Comparison of ENCODE assay signal across 30 mouse cellular contexts in genomic region chr10:59743397-59743796, GRCm38 (mm10). TPM values are rescaled to one million over a fixed set of nuclear protein-coding genes. Genes with fewer than 3 reads are reported as not detected.
DNase-seq lines count a peak whose midpoint lies in the region; ATAC-seq and TF ChIP-seq lines count a peak whose summit lies in the region.
"Had no signal": no experiment of that assay in that cellular context is flagged by ENCODE, and none has a peak within 500 bp of the region (broad histone marks: within the 10 kb centered on the region; RNA-seq: fewer than 3 reads in every experiment).

No protein-coding gene starts in this region.

- no peaks in the 10 kb centered on the region for H3K4me1 ChIP-seq in hindbrain, embryonic 15.5 days (replicated peaks)
- no peaks in the 10 kb centered on the region for H3K4me1 ChIP-seq in hindbrain, embryonic 10.5 days (replicated peaks)
- H3K4me1 ChIP-seq in CH12.LX (ENCODE audit: control insufficient read depth in 1 of 2, insufficient read depth in 2 of 2) = peaks cover 0 to 14% of the 10 kb centered on the region in 2 experiments; a peak in 2 of 4 replicates
- H3K4me1 ChIP-seq in neural tube, embryonic 14.5 days (ENCODE audit: control insufficient read depth, insufficient read depth, low read length) = no peaks in the 10 kb centered on the region
- H3K4me1 ChIP-seq: embryonic facial prominence, embryonic 10.5 days; embryonic facial prominence, embryonic 13.5 days; forebrain, embryonic 13.5 days; heart, embryonic 10.5 days; heart, embryonic 13.5 days; intestine, embryonic 15.5 days had no signal

- no peak for TF ChIP-seq CTCF in CH12.LX (conservative IDR thresholded peaks at IDR 0.05 in 1 of 2, IDR thresholded peaks at IDR 0.05 in 1 of 2; ENCODE audit: low read depth in 2 of 2, low read length in 2 of 2)

- dilution Hi-C loops in CH12.LX (cut with MboI; ENCODE audit: extremely low pct_ligation_motif_present, extremely low pct_unique_long_range_greater_than_20kb, low sequenced_read_pairs) = no loop called here

- no peak overlapping the region for H3K4me2 ChIP-seq in hindbrain, embryonic 15.5 days
- H3K4me2 ChIP-seq in CH12.LX (ENCODE audit: insufficient read depth, low read depth, poor library complexity, severe bottlenecking) = no peak overlapping the region
- H3K4me2 ChIP-seq in neural tube, embryonic 14.5 days (ENCODE audit: low read depth, low read length) = no peak overlapping the region
- H3K4me2 ChIP-seq: embryonic facial prominence, embryonic 13.5 days; forebrain, embryonic 13.5 days; heart, embryonic 13.5 days; intestine, embryonic 15.5 days had no signal

- no peaks in the 10 kb centered on the region for H3K79me2 ChIP-seq in CH12.LX (replicated peaks; ENCODE audit: control insufficient read depth, extremely low read depth, insufficient read depth, poor library complexity, severe bottlenecking)

- no peak for TF ChIP-seq EP300 in CH12.LX (IDR thresholded peaks at IDR 0.05; ENCODE audit: low read length)

- H3K9me3 ChIP-seq in hindbrain, embryonic 15.5 days = no peaks in the 10 kb centered on the region
- H3K9me3 ChIP-seq in hindbrain, embryonic 10.5 days = no peaks in the 10 kb centered on the region
- H3K9me3 ChIP-seq in CH12.LX (replicated peaks; ENCODE audit: low read length) = no peaks in the 10 kb centered on the region
- no peaks in the 10 kb centered on the region for H3K9me3 ChIP-seq in neural tube, embryonic 14.5 days (ENCODE audit: control insufficient read depth, low read length)
- H3K9me3 ChIP-seq: embryonic facial prominence, embryonic 10.5 days; embryonic facial prominence, embryonic 13.5 days; forebrain, embryonic 13.5 days; heart, embryonic 10.5 days; heart, embryonic 13.5 days; intestine, embryonic 15.5 days had no signal

- WGBS in hindbrain, embryonic 15.5 days = 73% methylated on average over 12 of the region's 12 CpGs
- 94% methylated on average over 12 of the region's 12 CpGs for WGBS in hindbrain, embryonic 10.5 days
- WGBS in neural tube, embryonic 14.5 days = 71% methylated on average over 12 of the region's 12 CpGs

- peak; percentile 13; the same call in 1 of the 2 replicates for ATAC-seq in frontal cortex, adult (ENCODE audit: low TSS enrichment)
- ATAC-seq in hindbrain, embryonic 15.5 days (ENCODE audit: low FRiP score, low read depth) = 0 out of 2 replicates have a peak, but pooled peaks have one; percentile 56
- ATAC-seq in neural tube, embryonic 14.5 days (ENCODE audit: low read depth) = peak; percentile 80
- ATAC-seq: forebrain, embryonic 13.5 days; forebrain, postnatal 0 days had no signal

- H3K27ac ChIP-seq in hindbrain, embryonic 15.5 days (replicated peaks) = 0 out of 2 replicates have a peak overlapping the region, but pooled peaks have one; percentile 38
- no peak overlapping the region for H3K27ac ChIP-seq in hindbrain, embryonic 10.5 days
- no peak overlapping the region for H3K27ac ChIP-seq in CH12.LX (ENCODE audit: insufficient read depth, low read depth)
- peak overlapping the region; percentile 46; the same call in 1 of the 2 replicates for H3K27ac ChIP-seq in neural tube, embryonic 14.5 days (ENCODE audit: low read depth, low read length)
- H3K27ac ChIP-seq: embryonic facial prominence, embryonic 10.5 days; embryonic facial prominence, embryonic 13.5 days; forebrain, embryonic 13.5 days; heart, adult 2 months; heart, embryonic 10.5 days; heart, embryonic 13.5 days; intestine, embryonic 15.5 days had no signal

- no peak for DNase-seq in frontal cortex, adult 2 months (ENCODE audit: extremely low spot score in 1 of 2, low spot score in 1 of 2)
- DNase-seq in hindbrain, embryonic 10.5 days (ENCODE audit: low spot score) = no peak
- no peak for DNase-seq in CH12.LX (ENCODE audit: extremely low read depth)
- DNase-seq in right cerebral cortex, postnatal 4 days = no peak
- no peak for DNase-seq in spleen, postnatal 4 days (ENCODE audit: low spot score in 2 of 2)
- DNase-seq: adrenal gland, adult 2 months; adrenal gland, postnatal 14 days; B cell, adult 2 months; cerebellum, adult 11-12 months; cerebellum, adult 8-10 months; cerebellum, postnatal 10 days; cerebellum, postnatal 36 days; embryo, embryonic 11 days; forebrain, postnatal 0 days; gastrocnemius, postnatal 10 days; gastrocnemius, postnatal 36 days; heart, adult 2 months; heart, postnatal 14 days; heart, postnatal 4 days; kidney, adult 11 months had no signal

- in situ Hi-C loops in CH12.LX (cut with MboI; ENCODE audit: low pct_ligation_motif_present, low pct_unique_long_range_greater_than_20kb, low sequenced_read_pairs) = no loop called here

- TF ChIP-seq RAD21 in CH12.LX (IDR thresholded peaks at IDR 0.05; ENCODE audit: low read depth, low read length) = no peak

- no peak for TF ChIP-seq POLR2A in CH12.LX (IDR thresholded peaks at IDR 0.05; ENCODE audit: low read depth, low read length)

- no peak overlapping the region for H3K4me3 ChIP-seq in hindbrain, embryonic 15.5 days
- no peak overlapping the region for H3K4me3 ChIP-seq in hindbrain, embryonic 10.5 days
- H3K4me3 ChIP-seq in CH12.LX (replicated peaks in 1 of 3; ENCODE audit: low read depth in 2 of 3, low read length in 2 of 3, poor library complexity in 1 of 3) = no peak overlapping the region
- no peak overlapping the region for H3K4me3 ChIP-seq in neural tube, embryonic 14.5 days (ENCODE audit: low read depth, low read length)
- H3K4me3 ChIP-seq: embryonic facial prominence, embryonic 10.5 days; embryonic facial prominence, embryonic 13.5 days; erythroblast, embryonic 14.5 days; forebrain, embryonic 13.5 days; heart, adult 2 months; heart, embryonic 10.5 days; heart, embryonic 13.5 days; intestine, embryonic 15.5 days had no signal

- H3K27me3 ChIP-seq in hindbrain, embryonic 15.5 days = no peaks in the 10 kb centered on the region
- H3K27me3 ChIP-seq in hindbrain, embryonic 10.5 days (ENCODE audit: insufficient read depth, poor library complexity, severe bottlenecking) = no peaks in the 10 kb centered on the region
- no peaks in the 10 kb centered on the region for H3K27me3 ChIP-seq in CH12.LX (replicated peaks)
- no peaks in the 10 kb centered on the region for H3K27me3 ChIP-seq in neural tube, embryonic 14.5 days (ENCODE audit: control insufficient read depth, insufficient read depth, low read length)
- H3K27me3 ChIP-seq: embryonic facial prominence, embryonic 13.5 days; forebrain, embryonic 13.5 days; heart, embryonic 13.5 days; intestine, embryonic 15.5 days had no signal

- H3K9ac ChIP-seq in hindbrain, embryonic 15.5 days = no peak overlapping the region
- no peak overlapping the region for H3K9ac ChIP-seq in CH12.LX (ENCODE audit: insufficient read depth, low read depth)
- no peak overlapping the region for H3K9ac ChIP-seq in neural tube, embryonic 14.5 days (replicated peaks; ENCODE audit: low read depth, low read length)
- H3K9ac ChIP-seq: embryonic facial prominence, embryonic 13.5 days; forebrain, embryonic 13.5 days; forebrain, postnatal 0 days; heart, embryonic 13.5 days; intestine, embryonic 15.5 days had no signal

- peaks cover 4% of the 10 kb centered on the region; the same call in 1 of the 2 replicates for H3K36me3 ChIP-seq in hindbrain, embryonic 15.5 days
- H3K36me3 ChIP-seq in hindbrain, embryonic 10.5 days = peaks cover 33% of the 10 kb centered on the region
- peaks cover 8 to 61% of the 10 kb centered on the region in 2 experiments for H3K36me3 ChIP-seq in CH12.LX (replicated peaks in 1 of 2; ENCODE audit: control insufficient read depth in 1 of 2, insufficient read depth in 1 of 2, low read length in 1 of 2)
- H3K36me3 ChIP-seq in neural tube, embryonic 14.5 days (ENCODE audit: control insufficient read depth, insufficient read depth, low read length) = no peaks in the 10 kb centered on the region

TF ChIP-seq in CH12.LX, 34 proteins besides CTCF, POLR2A, EP300 and RAD21:
- TF ChIP-seq MAFK (IDR thresholded peaks at IDR 0.05; ENCODE audit: insufficient replicate concordance, low read length) (0 out of 2 replicates have a peak, but pooled peaks have one; percentile 4), ELF1 (IDR thresholded peaks at IDR 0.05; ENCODE audit: low read depth, low read length) (no peak)
TF ChIP-seq in CH12.LX: peak in this region for 1.

RNA-seq across cellular contexts. Expression of gene Micu1, which starts 41.1 kb away (rescaled TPM):
- polyA plus RNA-seq in frontal cortex, adult 2 months (2012; rRNA removed) = 131 and 151 TPM in 2 replicates
- polyA plus RNA-seq in hindbrain, embryonic 15.5 days (2015; fragmentation: Nextera tagmentation; extraction: Ambion mirVana) = 79.7 and 80.0 TPM in 2 replicates
- 57.0 and 63.9 TPM in 2 replicates for polyA plus RNA-seq in hindbrain, embryonic 10.5 days (2016; fragmentation: Nextera tagmentation; extraction: Ambion mirVana)
- total RNA-seq in CH12.LX (2012; rRNA removed) (20.4 and 29.3 TPM in 2 replicates), CH12.LX (2014; rRNA removed) (23.1 and 25.3 TPM in 2 replicates)
- polyA plus RNA-seq in CH12.LX (2012; ENCODE audit: insufficient read length, low read depth) = 37.1 and 43.1 TPM in 2 replicates
- polyA plus RNA-seq in neural tube, embryonic 14.5 days (2014; fragmentation: Nextera tagmentation; extraction: Ambion mirVana) = 92.5 and 93.9 TPM in 2 replicates

Comparison
In these comparisons a context has a peak if more than half of its experiments do, and no peak if none do; other contexts are left out.
1. H3K27ac ChIP-seq: peak in hindbrain, embryonic 15.5 days (single experiment) and neural tube, embryonic 14.5 days (single experiment); none in hindbrain, embryonic 10.5 days (single experiment) and CH12.LX (single experiment).
2. ATAC-seq: peak in every context shown above with its lines; median percentile 80 in neural tube, embryonic 14.5 days; 56 in hindbrain, embryonic 15.5 days; 13 in frontal cortex, adult.